Mouse (Mus musculus) skeletal muscle tissue, adult 2 months (tissue): ENCODE measurements around the gene Aldh8a1.
A peak's percentile ranks its signal among the peaks of the same experiment; 100 is the strongest.

ENCODE experiments used
- DNase-seq: peaks from one replicate; pipeline ENCODE4 v3.0.0-alpha.2; 2012; ENCODE audit warnings: low read depth, low spot score

Aldh8a1 gene

DNA sequence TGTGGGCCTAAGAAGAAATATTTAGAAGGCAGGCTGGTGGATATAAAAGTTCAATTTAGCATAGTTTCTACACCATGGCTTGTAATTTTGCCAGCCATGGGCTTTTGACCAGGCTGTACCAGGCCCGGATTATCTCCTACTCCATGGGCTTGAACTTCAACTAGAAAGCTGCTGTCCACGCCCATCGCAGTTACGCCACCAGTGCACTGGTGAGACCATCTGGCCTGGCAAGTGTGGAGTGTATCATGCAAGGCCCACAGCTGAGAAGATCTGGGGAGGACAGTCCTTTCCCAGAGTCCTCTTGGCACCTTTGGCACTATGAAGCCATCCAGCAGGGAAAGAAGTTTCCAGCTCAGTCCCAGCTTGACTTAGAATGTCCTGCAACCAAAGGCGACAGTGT, 39.1 kb downstream of the Aldh8a1 start:
- DNase-seq = no peak

DNA sequence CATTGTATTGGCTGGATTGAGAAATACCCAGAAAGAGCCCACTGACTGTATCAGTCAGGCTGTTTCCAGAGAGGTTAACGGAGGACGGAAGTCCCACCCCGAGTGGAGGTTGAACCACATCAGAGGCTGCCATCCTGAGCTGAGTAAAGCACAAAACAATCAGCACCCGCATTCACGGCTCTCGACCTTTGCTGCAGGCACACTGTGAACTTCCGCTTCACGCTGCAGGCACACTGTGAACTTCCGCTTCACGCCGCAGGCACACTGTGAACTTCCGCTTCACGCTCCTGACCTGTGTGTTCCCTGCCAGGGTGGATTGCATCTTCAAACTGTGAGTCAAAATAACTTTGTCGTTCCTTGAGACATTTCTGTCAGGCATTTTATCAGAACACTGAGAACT, 42.1 kb downstream of the Aldh8a1 start:
- no peak for DNase-seq

DNA sequence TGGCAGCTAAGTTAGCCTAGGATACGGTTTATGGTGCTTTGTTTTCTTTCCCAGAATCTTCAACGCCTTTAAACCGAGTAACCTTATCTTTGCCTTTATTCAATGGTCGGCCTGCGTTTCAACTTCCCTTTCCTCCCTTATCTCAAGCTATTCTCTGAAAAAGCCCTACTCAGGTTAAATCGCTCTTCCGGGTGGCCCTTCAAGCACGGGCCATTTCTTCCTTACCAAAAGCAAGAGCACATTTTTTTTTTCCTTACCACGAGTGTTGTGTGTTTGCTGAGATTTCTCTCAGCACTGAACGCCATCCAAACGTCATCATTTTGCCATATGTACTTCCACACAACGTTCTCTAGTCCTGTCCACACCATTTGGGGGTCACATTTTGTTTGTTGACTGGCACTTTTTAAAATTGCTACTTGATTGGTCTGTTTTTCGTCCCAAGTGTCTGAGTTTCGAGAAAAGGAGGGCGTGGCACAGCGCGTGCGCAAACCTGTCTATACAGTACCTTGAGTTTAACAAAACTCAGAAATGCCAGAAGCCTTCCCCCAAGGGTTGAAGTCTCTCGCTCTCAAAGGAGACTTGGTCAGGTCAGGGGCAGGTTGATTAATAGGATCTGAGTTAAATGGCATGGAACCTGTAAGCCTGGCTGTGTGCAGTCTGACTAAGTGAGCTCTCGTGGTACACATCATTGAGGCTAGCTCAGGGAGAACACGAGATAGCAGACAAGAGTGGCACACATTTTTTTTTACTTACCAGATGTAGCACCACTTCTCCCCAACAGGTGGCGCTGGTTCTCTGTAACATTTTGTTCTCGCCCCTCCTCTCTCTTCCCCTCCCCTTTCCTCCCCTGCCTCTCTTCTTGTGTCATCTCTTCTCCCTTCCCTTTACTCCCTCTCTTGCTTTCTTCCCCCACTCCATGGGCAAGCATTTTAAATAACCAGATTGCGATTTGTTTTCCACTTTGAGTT, 43.6 kb downstream of the Aldh8a1 start:
- DNase-seq = peak; percentile 51

DNA sequence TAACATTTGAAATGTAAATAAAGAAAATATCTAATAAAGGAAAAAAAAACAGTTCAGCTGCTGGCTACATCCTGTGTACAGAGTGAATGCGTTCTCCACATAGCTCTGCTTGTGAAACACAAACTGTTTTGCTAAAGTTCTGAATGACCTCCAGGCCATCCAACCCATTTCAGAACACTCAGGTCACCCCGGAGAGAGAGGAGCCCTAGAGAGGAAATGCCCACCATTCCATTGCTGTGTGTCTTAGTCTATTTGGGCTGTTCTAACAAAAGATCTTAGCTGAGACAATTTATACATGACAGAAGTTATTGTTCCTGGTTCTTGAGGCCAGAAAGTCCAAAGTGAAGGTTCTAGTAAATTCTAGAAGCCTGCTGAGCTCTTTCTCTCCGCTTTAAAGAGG, 49.4 kb downstream of the Aldh8a1 start:
- no peak for DNase-seq

DNA sequence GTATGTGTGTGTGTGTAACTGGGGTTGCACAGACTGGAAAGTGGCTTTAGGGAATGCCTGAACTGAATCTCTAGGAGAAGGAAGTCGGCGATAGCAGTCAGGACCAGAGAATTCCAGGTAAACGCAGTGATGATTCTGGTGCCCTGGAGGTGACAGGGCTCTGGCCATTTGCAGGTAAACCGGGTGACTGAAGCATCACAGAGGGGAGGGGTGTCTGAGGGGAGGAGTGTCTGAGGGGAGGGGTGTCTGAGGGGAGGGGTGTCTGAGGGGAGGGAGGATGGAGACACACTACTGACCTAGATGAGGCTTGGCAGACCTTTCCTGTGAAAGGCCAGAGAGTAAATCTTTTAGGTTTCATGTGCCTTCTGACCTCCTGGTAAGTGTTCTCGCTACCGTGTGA, 50.9 kb downstream of the Aldh8a1 start:
- no peak for DNase-seq

DNA sequence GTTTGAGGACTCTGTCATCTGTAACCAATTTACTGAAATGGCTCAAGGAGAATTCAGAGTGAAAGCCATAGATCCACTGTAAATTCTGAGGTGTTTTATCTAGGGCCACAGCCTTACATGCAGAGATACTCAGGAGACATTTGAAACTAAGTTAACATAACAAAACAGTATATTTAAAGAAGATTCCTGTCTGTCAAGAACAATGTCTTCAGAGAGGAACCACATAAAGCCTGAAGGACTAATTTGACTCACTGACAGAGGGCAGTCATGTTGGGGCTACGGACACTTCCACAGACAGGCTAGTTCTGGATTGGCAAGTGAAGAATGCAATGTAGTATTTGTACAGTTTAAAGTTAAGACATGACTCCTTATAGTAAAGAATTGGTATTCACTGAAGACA, 62.2 kb downstream of the Aldh8a1 start:
- DNase-seq = no peak

DNA sequence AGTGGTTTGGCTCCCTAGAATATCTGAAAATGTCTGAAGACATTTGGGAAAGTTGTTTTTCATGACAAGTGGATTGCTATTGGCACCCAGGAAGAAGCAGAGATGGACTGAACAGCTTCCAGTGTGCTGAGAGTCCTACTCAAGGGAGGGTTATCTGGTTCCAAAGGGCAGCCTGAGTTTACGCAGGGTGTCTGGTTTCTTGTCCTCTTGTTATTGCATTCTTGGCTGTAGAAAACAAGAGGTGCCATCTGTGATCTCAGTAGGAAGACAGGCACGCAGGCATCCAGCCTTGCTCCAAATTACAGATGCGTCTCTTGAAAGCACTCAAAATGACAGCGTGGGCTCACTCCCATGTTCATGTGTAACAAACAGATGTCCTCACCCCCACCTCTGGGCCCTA, 63.9 kb downstream of the Aldh8a1 start:
- peak; percentile 7 for DNase-seq

DNA sequence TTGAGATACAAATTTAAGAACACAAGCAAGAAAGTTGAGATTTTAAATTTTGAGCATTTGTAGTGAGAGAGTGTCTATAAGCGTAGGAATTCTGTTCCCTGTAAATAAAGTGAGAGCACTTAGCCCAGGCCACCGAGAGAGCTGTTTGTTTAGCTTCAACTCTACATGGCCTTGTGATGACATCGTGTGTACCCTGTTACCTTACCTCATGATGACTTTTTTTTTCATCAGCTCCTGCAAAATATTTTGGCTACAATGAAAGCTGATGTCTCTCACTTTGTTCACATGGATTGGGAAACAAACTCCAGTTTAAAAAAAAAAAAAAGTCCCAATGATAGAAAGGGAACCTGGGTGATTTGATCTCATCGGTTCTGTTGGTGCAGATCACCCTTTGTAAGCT, 64.6 kb downstream of the Aldh8a1 start:
- no peak for DNase-seq

DNA sequence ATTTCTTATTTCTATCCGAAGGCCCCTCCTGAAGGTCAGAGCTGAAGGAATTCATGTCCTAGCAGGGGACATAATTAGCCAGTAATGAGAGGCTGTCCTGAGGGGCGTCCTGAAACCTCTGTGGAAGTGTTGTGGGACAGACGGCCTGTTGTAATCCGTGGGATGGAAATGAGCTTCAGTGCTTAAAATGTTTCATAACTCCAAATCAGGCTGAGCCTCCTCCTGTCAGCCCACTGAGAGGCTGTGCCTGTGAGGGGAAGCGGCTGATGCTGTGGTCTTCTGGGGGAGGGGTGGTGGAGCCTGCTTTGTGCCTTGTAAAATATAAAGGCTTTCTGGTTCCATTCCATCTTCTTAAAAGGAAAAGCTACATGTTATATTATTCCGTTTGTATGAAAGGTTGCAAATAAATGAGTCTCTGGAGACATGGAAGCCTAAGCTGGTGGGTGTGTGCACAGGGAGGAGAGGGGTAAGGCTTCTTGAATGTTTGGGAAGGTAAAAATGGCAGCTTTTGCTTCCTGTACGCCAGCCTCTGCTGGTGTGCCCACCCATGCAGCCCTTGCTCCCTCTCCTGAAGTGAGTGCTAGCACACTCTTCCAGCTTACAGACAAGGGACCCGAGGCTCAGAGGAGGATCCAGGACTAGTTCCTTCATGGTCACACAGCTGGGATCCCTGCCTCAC, 66.7 kb downstream of the Aldh8a1 start:
- DNase-seq = no peak

DNA sequence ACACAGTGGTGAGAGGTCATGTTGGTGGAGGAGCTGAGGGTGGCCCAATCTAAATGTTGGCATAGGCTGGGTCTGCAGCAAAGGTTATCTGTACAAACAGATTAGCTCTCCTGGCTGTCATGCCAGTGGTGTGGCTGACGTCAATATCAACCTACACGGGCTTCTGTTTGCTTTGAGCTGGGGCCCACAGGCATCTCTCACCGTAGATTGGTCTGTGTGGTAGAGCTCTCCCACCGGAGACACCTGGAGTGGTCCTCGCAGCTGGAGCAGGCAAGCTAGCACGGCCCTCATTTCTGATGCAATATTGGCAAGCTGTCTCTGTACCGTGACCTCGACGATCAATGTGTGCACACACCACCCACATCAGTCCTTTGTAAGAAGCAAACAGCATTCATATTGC, 67.3 kb downstream of the Aldh8a1 start:
- DNase-seq = no peak
